Mouse (Mus musculus): ENCODE results near the gene Atp2b2.

- TF ChIP-seq POLR2A (IDR thresholded peaks at IDR 0.05; ENCODE audit: borderline replicate concordance, extremely low read depth, low read depth, low read length) (no peak), CTCF (IDR thresholded peaks at IDR 0.05; ENCODE audit: insufficient read depth, low read length) (no peak)
Observed at GRCm38 (mm10) chr6:114063100-114063499, 20.7 kb upstream of the Atp2b2 start.

Data from lung, adult 2 months (tissue).